Mouse (Mus musculus) erythroblast, embryonic 14.5 days (primary cell): ENCODE results near the gene Nt5c3. TPM values are rescaled to one million over a fixed set of nuclear protein-coding genes. Genes with fewer than 3 reads are reported as not detected.

Experiments used
- H3K27me3 ChIP-seq: 2 replicates; pipeline ENCODE4 v1.6.1; 2012; ENCODE audit warnings: inconsistent platforms; ENCODE audit not compliant: control insufficient read depth
- H3K36me3 ChIP-seq: 2 replicates; pipeline ENCODE4 v1.6.1; 2012; ENCODE audit warnings: mild to moderate bottlenecking, inconsistent platforms; ENCODE audit not compliant: control insufficient read depth
- H3K4me1 ChIP-seq: 2 replicates; pipeline ENCODE4 v1.6.1; 2012; ENCODE audit warnings: inconsistent platforms; ENCODE audit not compliant: control insufficient read depth
- H3K4me3 ChIP-seq: replicated peaks from 2 replicates; pipeline ENCODE3; 2012; ENCODE audit warnings: moderate library complexity, mild to moderate bottlenecking, inconsistent platforms
- H3K9me3 ChIP-seq: 2 replicates; pipeline ENCODE4 v1.6.1; 2012; ENCODE audit warnings: low read length, inconsistent platforms, mixed read lengths; ENCODE audit not compliant: control insufficient read depth
- GATA1 ChIP-seq: IDR thresholded peaks from 2 replicates; pipeline ENCODE4 v1.6.1; 2012; ENCODE audit warnings: low read length, inconsistent platforms, mixed read lengths
- TAL1 ChIP-seq: IDR thresholded peaks from 3 replicates; pipeline ENCODE4 v1.6.1; 2012; ENCODE audit warnings: low read length, inconsistent platforms, mixed read lengths
- polyA plus RNA-seq: library from polyadenylated mRNA; stranded (reverse); fragments of >175 nt; gene quantifications from 2 replicates; pipeline ENCODE4 v1.2.3, GENCODE M21; 2012

Gene Nt5c3
- polyA plus RNA-seq, 1 experiment: 22.9 TPM

DNA sequence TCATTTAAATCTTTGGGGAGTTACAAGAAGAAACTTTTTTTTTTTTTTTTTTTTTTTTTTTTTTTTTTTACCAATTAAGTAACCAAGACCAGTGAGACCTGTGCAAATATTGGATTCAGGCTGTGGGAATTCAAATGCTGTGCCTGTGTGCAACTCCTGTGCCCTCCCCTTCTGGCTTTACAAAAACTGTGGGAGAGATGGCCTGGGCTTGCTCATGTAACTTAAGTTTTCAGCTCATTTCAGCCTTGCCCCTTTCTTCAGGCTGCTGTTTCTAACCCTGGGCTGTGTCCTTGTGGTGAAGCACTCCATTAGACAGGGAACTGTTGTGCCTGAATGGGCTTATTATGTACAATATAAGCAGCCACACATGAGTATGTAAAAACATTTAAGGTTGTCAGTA is 90.9 kb downstream of the Nt5c3 start:
- peak overlapping the region; percentile 69 for H3K4me3 ChIP-seq
- peaks cover 13% of the 10 kb centered on the region for H3K4me1 ChIP-seq
- peaks cover 28% of the 10 kb centered on the region for H3K27me3 ChIP-seq
- H3K36me3 ChIP-seq: no peaks in the 10 kb centered on the region; the same call in 1 of the 2 replicates
- no peak for TF ChIP-seq GATA1
- no peak for TF ChIP-seq TAL1
- H3K9me3 ChIP-seq: no peaks in the 10 kb centered on the region

DNA sequence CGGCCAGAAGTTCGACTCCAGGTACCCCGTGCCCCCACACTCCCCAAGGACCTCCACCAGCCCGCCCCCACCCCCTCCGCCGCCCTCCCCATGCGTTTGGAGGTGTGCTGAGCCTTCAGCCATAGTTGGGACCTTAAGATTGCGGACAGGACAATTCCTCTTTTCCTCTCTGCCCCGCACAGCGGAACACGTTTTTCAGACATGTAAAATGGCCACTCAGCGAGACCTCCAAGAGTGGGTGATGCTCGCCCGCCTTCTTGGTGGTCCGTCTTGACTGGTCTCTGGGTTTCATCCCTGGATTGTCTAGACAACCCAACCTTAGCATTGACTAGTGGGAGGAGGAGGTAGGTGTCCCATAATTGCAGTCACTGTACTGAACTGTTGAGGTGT is 91.3 kb downstream of the Nt5c3 start:
- peaks cover 28% of the 10 kb centered on the region for H3K27me3 ChIP-seq
- TF ChIP-seq TAL1: no peak
- no peak for TF ChIP-seq GATA1
- H3K9me3 ChIP-seq: no peaks in the 10 kb centered on the region
- H3K36me3 ChIP-seq: no peaks in the 10 kb centered on the region
- peak overlapping the region; percentile 69 for H3K4me3 ChIP-seq
- peaks cover 13% of the 10 kb centered on the region for H3K4me1 ChIP-seq

Other genes with a start within 250 kb of the Nt5c3 start
- 0.08 TPM in 1 of 2 replicates, not detected in the other for gene Lsm5, start 219.2 kb downstream of the Nt5c3 start, polyA plus RNA-seq
- 0.18 and 0.20 TPM in 2 replicates for gene Avl9, start 209.0 kb downstream of the Nt5c3 start, polyA plus RNA-seq
- gene Kbtbd2, start 126.1 kb downstream of the Nt5c3 start, polyA plus RNA-seq: 0.36 and 0.48 TPM in 2 replicates
- gene Fkbp9, start 91.9 kb downstream of the Nt5c3 start, polyA plus RNA-seq: 0.04 and 0.05 TPM in 2 replicates
- 0.02 TPM in 1 of 2 replicates, not detected in the other for gene Vmn1r4, start 83 bp upstream of the Nt5c3 start, polyA plus RNA-seq
- not detected in 2 replicates for gene Vmn1r5, start 46.3 kb upstream of the Nt5c3 start, polyA plus RNA-seq
- gene Vmn1r6, start 73.3 kb upstream of the Nt5c3 start, polyA plus RNA-seq: 0.01 TPM in 1 of 2 replicates, not detected in the other
- gene Vmn1r7, start 101.4 kb upstream of the Nt5c3 start, polyA plus RNA-seq: not detected in 2 replicates
- not detected in 2 replicates for gene Vmn1r8, start 108.4 kb upstream of the Nt5c3 start, polyA plus RNA-seq
- not detected in 2 replicates for gene Vmn1r9, start 142.9 kb upstream of the Nt5c3 start, polyA plus RNA-seq
- not detected in 2 replicates for gene Vmn1r10, start 185.5 kb upstream of the Nt5c3 start, polyA plus RNA-seq
- gene Vmn1r11, start 209.5 kb upstream of the Nt5c3 start, polyA plus RNA-seq: not detected in 2 replicates
- under 0.01 TPM in 1 of 2 replicates, not detected in the other for gene Vmn1r12, start 233.0 kb upstream of the Nt5c3 start, polyA plus RNA-seq